Mouse (Mus musculus) E14TG2a.4 (cell line): Measurements from ENCODE around the gene Exosc9.

Source experiments
- CTCF ChIP-seq: conservative IDR thresholded peaks from 2 replicates; pipeline ENCODE4 v1.5.1; 2014; ENCODE audit warnings: low read length
- NANOG ChIP-seq: IDR thresholded peaks from 2 replicates; pipeline ENCODE4 v1.6.1; 2014; ENCODE audit warnings: borderline replicate concordance, low read length, mixed read lengths

DNA sequence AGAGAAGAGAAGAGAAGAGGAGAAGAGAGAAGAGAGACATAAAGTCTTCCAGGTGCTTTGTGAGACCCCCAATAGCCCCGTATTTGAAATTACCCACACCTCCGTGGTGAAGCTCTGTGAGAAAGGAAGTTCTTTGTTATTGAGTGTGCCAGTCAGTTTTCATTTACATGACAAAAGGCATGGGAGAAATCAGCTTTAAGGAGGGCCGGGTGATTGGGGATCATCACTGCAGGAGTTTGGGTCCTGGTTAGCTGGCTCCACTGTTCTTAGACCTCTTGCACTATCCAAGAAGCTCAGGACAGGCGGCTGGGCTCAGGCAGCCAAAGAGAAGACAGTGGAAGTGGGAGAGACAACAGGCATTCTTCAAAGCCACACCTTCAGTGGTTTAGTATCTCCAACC, 30.3 kb upstream of the Exosc9 start:
- TF ChIP-seq CTCF (no peak), NANOG (peak; percentile 21; the same call in 1 of the 2 replicates)
